Mouse (Mus musculus) adrenal gland, postnatal 4 days (tissue): Measurements from ENCODE around the gene Soat2. TPM values are rescaled to one million over a fixed set of nuclear protein-coding genes. Genes with fewer than 3 reads are reported as not detected.
"Not testable (repeated sequence)": the region's sequence is repeated elsewhere in the genome, so short reads cannot be mapped to it uniquely, and the experiment has no call there.

ENCODE experiments used
- DNase-seq, 2 experiments: peaks; one replicate each; pipeline ENCODE4 v3.0.0; 2021 to 2022; ENCODE audit warnings: low spot score in 2 of 2, mixed read lengths in 2 of 2
- total RNA-seq, 2 experiments: library from RNA; stranded (reverse); gene quantifications; 2 replicates each; pipeline ENCODE4 v1.2.3; 2021

Soat2 gene
- total RNA-seq, 2 experiments from 2014 or later, result 0.78 to 3.8 TPM

GRCm38 (mm10) chr15:102145330-102145729 is 5.0 kb upstream of the Soat2 start:
- no peak for DNase-seq

GRCm38 (mm10) chr15:102146089-102146488 is 4.2 kb upstream of the Soat2 start:
- DNase-seq, result no peak

GRCm38 (mm10) chr15:102146882-102147281 is 3.4 kb upstream of the Soat2 start:
- DNase-seq, result no peak

- no peak for DNase-seq
Measured at GRCm38 (mm10) chr15:102147674-102148402, 2.5 kb upstream of the Soat2 start.

GRCm38 (mm10) chr15:102149561-102149960 is 765 bp upstream of the Soat2 start:
- no peak for DNase-seq

GRCm38 (mm10) chr15:102152646-102153045 is 2.3 kb downstream of the Soat2 start:
- no peak for DNase-seq

GRCm38 (mm10) chr15:102155006-102155405 is 4.7 kb downstream of the Soat2 start:
- not testable (repeated sequence) for DNase-seq

GRCm38 (mm10) chr15:102156836-102157235 is 6.5 kb downstream of the Soat2 start:
- DNase-seq, result no peak

GRCm38 (mm10) chr15:102160415-102161060 is 10.2 kb downstream of the Soat2 start:
- no peak for DNase-seq

- no peak for DNase-seq
Measured at GRCm38 (mm10) chr15:102163900-102164693, 13.8 kb downstream of the Soat2 start.

GRCm38 (mm10) chr15:102165468-102166100 is 15.3 kb downstream of the Soat2 start:
- no peak for DNase-seq

GRCm38 (mm10) chr15:102167620-102168021 is 17.3 kb downstream of the Soat2 start:
- no peak for DNase-seq

GRCm38 (mm10) chr15:102169064-102169463 is 18.7 kb downstream of the Soat2 start:
- no peak for DNase-seq

- DNase-seq, result no peak
Measured at GRCm38 (mm10) chr15:102173581-102173980, 23.3 kb downstream of the Soat2 start.

- DNase-seq, result no peak
Measured at GRCm38 (mm10) chr15:102175736-102176319, 25.5 kb downstream of the Soat2 start.

- no peak for DNase-seq
Measured at GRCm38 (mm10) chr15:102176571-102177316, 26.4 kb downstream of the Soat2 start.

GRCm38 (mm10) chr15:102177417-102177816 is 27.1 kb downstream of the Soat2 start:
- DNase-seq, result no peak

- DNase-seq, result peak in 1 of 2 experiments; percentile 60
Measured at GRCm38 (mm10) chr15:102178279-102178678, 28.0 kb downstream of the Soat2 start.

- no peak for DNase-seq
Measured at GRCm38 (mm10) chr15:102179106-102179505, 28.8 kb downstream of the Soat2 start.

GRCm38 (mm10) chr15:102179924-102180323 is 29.6 kb downstream of the Soat2 start:
- no peak for DNase-seq
